Mouse (Mus musculus) testis, adult 2 months (tissue): ENCODE data around the gene Htra3. TPM values are rescaled to one million over a fixed set of nuclear protein-coding genes. Genes with fewer than 3 reads are reported as not detected.
A peak's percentile ranks its signal among the peaks of the same experiment; 100 is the strongest.

ENCODE experiments used
- H3K27ac ChIP-seq: fragments of 200-500 bp; 2 replicates; pipeline ENCODE4 v1.5.1; 2012; ENCODE audit warnings: low read depth, low read length; ENCODE audit not compliant: control insufficient read depth, insufficient read depth
- H3K27me3 ChIP-seq: fragments of 200-500 bp; 2 replicates; pipeline ENCODE4 v1.6.1; 2012; ENCODE audit warnings: mild to moderate bottlenecking, low read length, moderate library complexity; ENCODE audit not compliant: control insufficient read depth, insufficient read depth
- H3K36me3 ChIP-seq: fragments of 200-500 bp; 2 replicates; pipeline ENCODE4 v1.6.1; 2012; ENCODE audit warnings: mild to moderate bottlenecking, low read length; ENCODE audit not compliant: control insufficient read depth, insufficient read depth
- H3K4me1 ChIP-seq: fragments of 200-500 bp; 2 replicates; pipeline ENCODE4 v1.6.1; 2012; ENCODE audit warnings: low read length; ENCODE audit not compliant: control insufficient read depth, insufficient read depth
- H3K4me3 ChIP-seq: fragments of 200-500 bp; 2 replicates; pipeline ENCODE4 v1.5.1; 2012; ENCODE audit warnings: low read depth, mild to moderate bottlenecking, low read length, moderate library complexity, mixed read lengths; ENCODE audit not compliant: control insufficient read depth
- CTCF ChIP-seq: fragments of 200-500 bp; IDR thresholded peaks from 2 replicates; pipeline ENCODE4 v1.5.1; 2012; ENCODE audit warnings: low read depth, mild to moderate bottlenecking, inconsistent platforms, low read length, moderate library complexity; ENCODE audit not compliant: control insufficient read depth, insufficient read depth, insufficient replicate concordance
- POLR2A ChIP-seq: fragments of 200-500 bp; IDR thresholded peaks from 2 replicates; pipeline ENCODE4 v1.6.1; 2012; ENCODE audit warnings: low read depth, mild to moderate bottlenecking, inconsistent platforms, low read length, moderate library complexity; ENCODE audit not compliant: control insufficient read depth
- polyA plus RNA-seq: library from polyadenylated mRNA; depleted of rRNA; stranded (reverse); fragments of >200 nt; gene quantifications from 2 replicates; pipeline ENCODE4 v1.2.3, GENCODE M21; 2012

Htra3 gene
- polyA plus RNA-seq, 1 experiment, result 15.0 TPM

- H3K27ac ChIP-seq, result no peak overlapping the region
- H3K4me3 ChIP-seq, result no peak overlapping the region
- H3K27me3 ChIP-seq, result no peaks in the 10 kb centered on the region
- TF ChIP-seq CTCF, result no peak
- no peak for TF ChIP-seq POLR2A
- H3K36me3 ChIP-seq, result no peaks in the 10 kb centered on the region
- H3K4me1 ChIP-seq, result peaks cover 9% of the 10 kb centered on the region
These were observed 42.4 kb upstream of the Htra3 start for GRCm38 (mm10) chr5:35721933-35722332.

GRCm38 (mm10) chr5:35719880-35720279 is 40.3 kb upstream of the Htra3 start:
- Histone ChIP-seq H3K27ac (no peak overlapping the region), H3K4me3 (no peak overlapping the region), H3K36me3 (no peaks in the 10 kb centered on the region), H3K27me3 (no peaks in the 10 kb centered on the region), H3K4me1 (peaks cover 9% of the 10 kb centered on the region)
- TF ChIP-seq POLR2A (no peak), CTCF (no peak)

DNA sequence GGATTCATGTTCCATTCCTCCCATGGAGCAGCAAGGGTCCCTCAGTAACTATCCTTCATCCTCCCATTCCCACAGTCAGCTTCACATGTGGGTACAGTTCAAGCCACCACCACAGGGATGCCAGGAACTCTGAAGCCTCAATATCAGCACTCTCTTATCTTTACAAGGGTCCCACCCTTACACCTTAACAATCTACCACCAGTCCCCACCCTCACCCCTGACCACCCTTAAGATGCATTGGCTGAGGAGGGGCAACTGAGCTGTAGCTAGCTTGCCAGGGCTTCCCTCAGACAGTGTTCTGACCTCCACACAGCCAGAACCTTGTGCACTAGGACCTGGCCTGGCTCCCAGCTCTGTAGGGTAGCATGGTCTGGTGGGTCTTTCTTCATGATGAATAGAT is 39.8 kb upstream of the Htra3 start:
- TF ChIP-seq CTCF (no peak), POLR2A (no peak)
- H3K27ac ChIP-seq, result no peak overlapping the region
- H3K36me3 ChIP-seq, result no peaks in the 10 kb centered on the region
- no peak overlapping the region for H3K4me3 ChIP-seq
- peaks cover 9% of the 10 kb centered on the region for H3K4me1 ChIP-seq
- H3K27me3 ChIP-seq, result no peaks in the 10 kb centered on the region

DNA sequence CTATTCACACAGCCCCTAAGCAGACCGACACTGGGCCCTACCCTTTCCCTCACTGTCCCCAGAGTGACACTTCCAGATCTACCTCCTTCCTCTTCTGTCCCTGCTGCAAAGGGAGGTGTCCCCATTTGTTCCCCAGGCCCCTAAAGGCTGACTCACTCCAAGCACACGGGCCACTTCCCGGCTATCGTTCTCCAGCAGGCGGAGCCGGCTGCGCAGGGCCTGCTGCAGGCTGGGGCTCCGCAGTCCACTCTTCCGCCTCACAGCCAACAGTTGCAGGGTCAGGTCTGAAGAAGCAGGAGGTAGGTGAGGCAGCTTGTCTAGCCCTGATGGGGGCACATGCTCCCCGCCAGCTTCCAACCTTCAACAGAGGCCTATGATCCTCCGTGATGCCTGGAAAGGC is 39.2 kb upstream of the Htra3 start:
- Histone ChIP-seq H3K4me1 (peaks cover 9% of the 10 kb centered on the region), H3K36me3 (no peaks in the 10 kb centered on the region), H3K27me3 (no peaks in the 10 kb centered on the region), H3K27ac (no peak overlapping the region), H3K4me3 (no peak overlapping the region)
- TF ChIP-seq POLR2A (no peak), CTCF (no peak)

DNA sequence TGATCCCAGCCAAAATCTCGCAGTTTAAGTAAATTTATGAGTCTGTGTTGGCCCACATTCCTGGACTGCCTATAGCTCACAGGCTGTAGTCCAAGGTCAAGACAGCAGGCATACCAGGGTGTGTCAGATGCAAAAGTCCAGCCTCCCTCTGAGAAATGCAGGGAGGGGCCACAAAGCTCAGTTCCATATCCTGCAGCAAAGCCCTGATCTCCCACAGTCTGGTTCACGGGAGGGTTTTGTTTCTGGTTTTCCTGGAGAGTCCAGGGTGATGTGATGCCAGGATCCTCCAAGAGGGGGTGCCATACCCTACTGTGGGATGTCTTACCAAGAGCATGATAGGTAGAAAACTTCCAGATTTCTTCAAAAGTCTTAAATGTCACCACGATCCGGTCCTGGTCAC is 38.4 kb upstream of the Htra3 start:
- TF ChIP-seq POLR2A (no peak), CTCF (0 out of 2 replicates have a peak, but pooled peaks have one; percentile 8)
- no peak overlapping the region for H3K27ac ChIP-seq

GRCm38 (mm10) chr5:35717455-35717854 is 37.9 kb upstream of the Htra3 start:
- Histone ChIP-seq H3K27me3 (no peaks in the 10 kb centered on the region), H3K27ac (no peak overlapping the region), H3K4me3 (no peak overlapping the region), H3K36me3 (no peaks in the 10 kb centered on the region), H3K4me1 (peaks cover 9% of the 10 kb centered on the region)
- no peak for TF ChIP-seq POLR2A
- no peak for TF ChIP-seq CTCF

More for the DNA sequence above, 38.4 kb upstream of the Htra3 start:
- H3K4me3 ChIP-seq, result no peak overlapping the region
- no peaks in the 10 kb centered on the region for H3K36me3 ChIP-seq
- no peaks in the 10 kb centered on the region for H3K27me3 ChIP-seq
- peaks cover 9% of the 10 kb centered on the region for H3K4me1 ChIP-seq

GRCm38 (mm10) chr5:35713649-35714354 is 34.2 kb upstream of the Htra3 start:
- peaks cover 10% of the 10 kb centered on the region for H3K4me1 ChIP-seq
- peak; percentile 72; the same call in 1 of the 2 replicates for TF ChIP-seq CTCF
- no peak for TF ChIP-seq POLR2A
- no peaks in the 10 kb centered on the region for H3K36me3 ChIP-seq
- H3K27me3 ChIP-seq, result no peaks in the 10 kb centered on the region
- H3K27ac ChIP-seq, result no peak overlapping the region
- no peak overlapping the region for H3K4me3 ChIP-seq
